Mouse (Mus musculus): ENCODE data around the gene Celsr3.

Celsr3 gene

DNA sequence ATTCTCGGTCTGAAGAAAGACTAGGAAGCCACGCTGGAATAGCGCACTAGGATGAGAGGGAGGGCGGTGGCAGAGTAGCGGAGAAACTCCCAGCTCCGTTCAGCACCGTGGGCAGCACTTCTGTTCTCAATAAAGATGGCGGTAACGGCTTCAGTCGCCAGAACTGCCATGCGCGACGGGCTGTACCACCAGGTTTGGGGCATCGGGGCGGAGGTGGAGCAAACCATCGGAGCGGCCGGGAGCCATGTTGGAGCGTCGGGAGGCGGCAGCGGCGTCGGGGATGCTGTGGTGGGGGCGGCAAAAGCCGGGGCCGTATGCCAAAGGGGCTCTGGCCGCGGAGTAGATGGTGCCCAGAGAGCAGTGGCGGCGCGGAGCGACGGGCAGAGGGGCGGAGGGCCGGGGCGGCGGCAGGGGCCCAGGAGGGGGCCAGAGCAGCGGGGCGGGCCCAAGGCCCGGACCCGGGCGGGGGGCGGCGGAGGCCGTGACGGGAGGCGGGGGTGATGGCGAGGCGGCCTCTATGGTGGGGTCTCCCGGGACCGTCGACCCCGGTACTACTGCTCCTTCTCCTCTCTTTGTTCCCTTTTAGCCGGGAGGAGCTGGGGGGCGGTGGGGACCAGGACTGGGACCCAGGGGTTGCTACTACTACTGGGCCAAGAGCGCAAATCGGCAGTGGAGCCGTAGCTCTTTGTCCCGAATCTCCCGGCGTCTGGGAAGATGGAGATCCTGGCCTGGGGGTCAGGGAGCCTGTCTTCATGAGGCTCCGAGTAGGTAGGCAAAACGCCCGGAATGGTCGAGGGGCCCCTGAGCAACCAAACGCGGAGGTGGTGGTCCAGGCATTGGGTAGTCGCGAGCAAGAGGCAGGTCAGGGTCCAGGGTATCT is at the start of gene Celsr3:
Gene Celsr3 (plus strand): TSS at position 501 of the 880 bp plus-strand sequence.
- DNase-seq (ENCODE audit: inconsistent age in 2 of 2, low spot score in 1 of 2) = peak; percentile 59 to 79

DNA sequence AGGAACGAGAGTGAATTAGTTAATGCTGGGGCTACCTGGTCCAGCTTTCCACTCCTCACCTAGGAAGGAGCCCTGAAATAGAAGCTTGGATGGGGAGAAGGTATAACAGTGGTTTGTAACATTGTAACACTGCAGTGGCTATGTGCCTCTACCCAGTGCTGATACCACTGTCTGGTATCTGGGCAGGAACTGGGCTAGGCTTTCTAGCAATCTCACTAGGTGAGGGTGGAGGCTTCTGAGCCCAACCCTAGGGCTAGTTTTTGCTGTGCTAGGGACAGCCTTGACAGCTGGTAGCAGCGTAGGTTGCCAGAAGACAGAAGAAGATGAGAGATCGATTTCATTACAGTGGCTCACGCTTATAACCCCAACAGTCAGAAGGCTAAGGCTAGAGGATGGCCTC is 49.5 kb upstream of the Celsr3 start:
- DNase-seq (ENCODE audit: inconsistent age in 2 of 2, low spot score in 1 of 2) = no peak

DNA sequence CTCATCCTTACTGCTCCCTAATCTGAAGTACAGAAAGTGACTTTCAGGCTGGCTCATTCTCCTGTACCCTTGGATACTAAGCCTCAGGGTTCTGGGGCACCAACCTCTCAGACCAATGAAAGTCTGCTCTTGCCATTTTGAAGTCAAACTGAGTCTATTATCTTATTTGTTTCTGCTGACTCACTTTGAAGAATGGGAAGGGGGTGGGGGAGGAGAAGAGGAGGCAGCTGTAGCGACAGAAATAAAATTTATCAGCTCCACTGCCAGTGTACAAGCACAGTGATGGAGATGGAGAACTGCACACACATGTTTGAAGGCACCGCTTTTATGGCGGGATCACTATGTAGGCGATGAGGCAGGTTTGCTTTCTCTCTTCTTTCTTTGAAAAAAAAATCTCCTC is 48.8 kb upstream of the Celsr3 start:
- DNase-seq (ENCODE audit: inconsistent age in 2 of 2, low spot score in 1 of 2) = no peak

DNA sequence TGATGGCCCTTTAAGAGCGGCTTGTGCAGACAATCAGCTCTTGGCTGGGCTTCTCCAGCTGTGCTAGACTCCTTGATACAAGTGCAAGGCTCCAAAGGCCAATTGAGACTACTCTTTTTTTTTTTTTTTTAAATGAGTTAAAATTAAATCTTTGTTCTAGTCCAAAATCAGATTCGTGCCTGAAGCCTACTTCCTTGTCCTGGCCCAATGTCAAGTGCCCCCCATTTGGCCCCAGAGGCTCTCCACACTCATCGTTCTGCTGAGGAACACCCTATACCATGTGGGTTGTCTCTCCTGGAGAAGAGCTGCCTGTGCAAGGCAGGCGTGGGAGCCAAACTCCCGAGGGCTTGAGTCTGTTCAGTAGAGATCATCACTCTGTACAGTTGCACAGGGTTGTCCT is 45.2 kb upstream of the Celsr3 start:
- no peak for DNase-seq (ENCODE audit: inconsistent age in 2 of 2, low spot score in 1 of 2)

DNA sequence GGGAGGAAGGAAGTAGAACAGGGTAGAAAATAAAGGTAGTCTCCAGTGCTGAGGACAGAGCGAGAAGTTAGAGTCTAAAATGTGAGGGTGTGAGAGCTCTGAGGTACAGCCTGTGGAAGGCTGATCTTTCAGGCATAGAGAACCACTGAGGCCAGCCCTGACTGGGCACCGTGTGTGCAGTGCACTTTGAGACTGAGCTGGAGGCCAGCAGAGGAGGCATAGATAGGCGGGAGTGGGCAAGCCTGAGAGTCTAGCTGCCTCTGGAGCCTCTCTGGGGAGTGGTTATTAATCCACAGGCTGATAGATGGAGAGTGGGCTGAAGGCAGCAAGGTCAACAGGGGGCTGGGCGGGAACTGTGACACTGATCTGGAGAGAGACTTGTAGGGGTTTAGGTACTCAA is 44.2 kb upstream of the Celsr3 start:
- DNase-seq (ENCODE audit: inconsistent age in 2 of 2, low spot score in 1 of 2) = peak in 1 of 2 experiments; percentile 23

DNA sequence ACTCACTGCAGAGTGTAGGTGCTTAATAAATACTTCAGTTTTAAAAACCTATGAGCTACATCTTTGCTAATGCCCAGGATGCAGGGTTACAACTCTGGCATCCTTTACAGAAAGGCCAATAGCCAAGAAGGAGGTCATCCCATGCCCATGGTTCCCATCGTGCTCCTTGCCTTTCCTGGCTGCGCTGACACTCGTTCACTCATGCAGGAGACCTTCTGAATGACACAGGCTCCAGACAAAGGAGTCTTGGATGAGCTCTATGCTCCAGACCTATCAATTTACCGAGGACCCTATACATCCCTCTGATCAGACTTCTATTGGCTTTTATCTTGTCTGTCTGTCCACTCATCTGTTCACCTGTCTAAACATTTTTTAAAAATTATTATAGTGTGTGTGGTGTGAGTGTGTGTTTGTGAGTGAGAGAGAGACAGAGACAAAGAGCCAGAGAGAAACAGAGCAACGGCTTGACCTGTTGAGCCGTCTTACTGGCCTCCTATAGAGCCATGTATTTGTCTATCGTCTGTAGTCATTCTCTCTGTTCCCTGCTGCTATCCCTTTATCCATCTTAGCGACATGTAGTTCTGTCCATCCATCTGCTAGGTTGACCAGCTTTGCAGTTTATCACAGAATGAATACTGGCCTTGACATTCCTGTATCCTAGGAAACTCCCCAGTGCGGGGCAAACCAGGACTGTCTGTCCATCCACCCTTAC is 43.1 kb upstream of the Celsr3 start:
- DNase-seq (ENCODE audit: inconsistent age in 2 of 2, low spot score in 1 of 2) = no peak

DNA sequence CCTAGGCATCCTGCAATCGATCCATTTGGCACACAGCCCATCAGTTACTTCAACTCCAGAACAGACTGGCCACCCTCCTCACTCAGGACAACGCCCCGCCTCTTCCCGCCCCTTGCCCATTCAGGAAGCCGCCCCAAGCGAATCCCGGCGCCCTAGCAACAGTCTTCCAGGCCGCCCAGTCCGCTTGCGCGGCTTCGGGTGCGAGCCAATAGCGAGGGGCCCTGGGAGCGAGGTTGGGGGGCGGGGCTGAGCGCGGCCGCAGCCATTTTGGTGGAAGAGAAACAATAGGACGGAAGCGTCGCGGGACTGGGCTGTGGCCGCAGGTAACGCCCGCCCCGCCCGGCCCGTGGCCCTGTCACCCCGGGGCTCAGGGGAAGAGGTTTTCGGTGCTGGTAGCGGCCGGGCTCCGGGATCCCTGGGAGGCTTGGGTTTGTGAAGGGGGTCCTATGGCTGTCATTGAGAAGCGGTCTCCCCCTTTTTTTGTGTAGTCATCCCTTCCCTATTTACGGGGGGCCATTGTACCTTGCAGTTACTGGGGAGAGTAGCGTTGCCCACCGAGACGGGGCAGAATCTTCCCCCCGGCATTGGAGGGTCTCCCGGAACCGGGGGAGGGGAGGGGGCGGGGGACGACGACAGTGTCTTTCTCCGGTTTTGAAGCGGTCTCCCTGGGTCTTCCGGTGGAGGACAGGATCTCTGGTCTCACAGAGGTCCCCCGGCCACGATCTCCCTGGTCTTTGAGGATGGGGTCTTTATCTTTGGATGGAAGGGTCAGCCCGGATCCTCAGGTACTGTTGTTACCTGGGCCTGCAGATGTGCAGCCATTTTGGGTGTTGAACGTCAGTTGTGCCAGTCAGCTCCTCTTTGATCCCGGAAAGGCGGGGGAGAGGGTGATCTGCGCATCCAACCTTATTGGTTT is 42.3 kb upstream of the Celsr3 start, which contains the start of gene Ip6k2:
Gene Ip6k2 (plus strand): TSS at position 249 of the 916 bp plus-strand sequence.
- DNase-seq (ENCODE audit: inconsistent age in 2 of 2, low spot score in 1 of 2) = peak; percentile 99

DNA sequence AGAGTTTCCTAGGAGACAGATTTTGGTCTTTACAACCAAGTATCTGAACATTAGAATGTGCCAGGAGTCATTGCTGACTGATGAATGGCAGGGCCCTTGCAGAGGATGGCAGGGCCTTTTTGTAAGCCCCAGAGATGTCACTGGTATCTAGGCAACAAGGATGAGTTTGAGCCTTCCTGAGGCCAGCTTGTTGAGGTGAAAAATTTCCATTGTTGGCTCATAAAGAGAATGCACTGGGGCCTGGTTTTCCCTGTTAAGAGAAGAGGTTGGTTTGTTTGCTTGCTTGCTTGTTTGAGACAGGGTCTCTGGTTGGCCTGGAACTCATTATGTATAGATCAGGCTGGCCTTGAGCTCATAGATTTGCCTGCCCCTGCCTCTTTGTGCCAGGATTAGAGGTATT is 40.7 kb upstream of the Celsr3 start:
- DNase-seq (ENCODE audit: inconsistent age in 2 of 2, low spot score in 1 of 2) = peak in 1 of 2 experiments; percentile 71

DNA sequence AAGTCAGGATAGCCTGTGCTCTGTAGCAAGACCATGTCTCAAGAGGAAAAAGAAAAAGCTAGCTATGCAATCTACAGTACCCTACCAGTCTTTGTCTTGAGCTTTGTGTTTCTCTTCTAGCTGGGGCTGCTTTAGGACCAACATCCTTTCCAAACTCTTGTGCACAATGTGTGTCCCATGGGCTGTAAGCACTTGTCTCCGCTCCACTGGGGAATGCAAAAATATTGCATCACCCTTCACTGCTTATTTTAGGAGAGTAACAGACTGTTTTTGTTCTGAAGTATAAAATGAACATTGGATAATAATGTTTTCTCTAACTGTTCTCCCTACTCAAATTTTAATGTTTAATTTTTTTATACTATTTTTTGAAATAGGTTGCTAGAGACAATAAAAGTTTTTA is 39.6 kb upstream of the Celsr3 start:
- DNase-seq (ENCODE audit: inconsistent age in 2 of 2, low spot score in 1 of 2) = peak in 1 of 2 experiments; percentile 31

DNA sequence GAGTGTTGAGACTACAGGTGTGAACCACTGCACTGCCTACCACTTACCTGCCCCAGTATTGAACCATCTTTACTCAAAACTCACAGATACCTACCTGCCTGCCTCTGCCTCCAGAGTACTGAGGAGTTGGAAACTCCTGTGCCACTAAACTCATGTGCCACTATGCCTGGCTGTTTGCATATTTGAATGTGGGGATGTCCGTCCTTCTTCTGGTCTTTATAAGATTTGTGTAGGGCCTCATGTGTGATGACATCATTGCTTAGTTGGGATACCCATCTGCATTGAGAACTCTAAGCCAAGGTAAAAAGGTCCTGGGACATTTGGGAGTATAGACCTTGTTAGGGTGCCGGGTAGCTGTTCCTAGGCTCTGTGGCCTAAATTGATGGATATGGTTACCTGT is 39.0 kb upstream of the Celsr3 start:
- DNase-seq (ENCODE audit: inconsistent age in 2 of 2, low spot score in 1 of 2) = peak in 1 of 2 experiments; percentile 24

DNA sequence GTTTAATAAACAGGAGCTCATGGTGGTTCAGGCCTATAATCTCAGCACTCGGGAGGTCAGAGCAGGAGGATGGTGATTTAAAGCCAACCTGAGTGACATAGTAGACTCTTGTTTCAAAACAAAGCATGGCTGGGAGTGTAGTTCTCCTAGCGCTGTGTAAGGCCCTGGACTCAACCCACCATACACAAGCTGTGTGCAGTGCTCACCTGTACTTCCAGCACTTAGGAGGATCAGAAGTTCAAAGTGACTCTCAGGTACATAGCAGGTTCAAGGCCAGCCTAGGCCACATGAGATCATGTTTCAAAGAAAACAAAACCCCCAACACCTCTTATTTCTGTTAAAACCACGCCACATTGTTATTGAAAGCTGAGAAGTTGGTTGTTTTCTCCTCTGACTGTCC is 37.4 kb upstream of the Celsr3 start:
- peak in 1 of 2 experiments; percentile 25 for DNase-seq (ENCODE audit: inconsistent age in 2 of 2, low spot score in 1 of 2)

DNA sequence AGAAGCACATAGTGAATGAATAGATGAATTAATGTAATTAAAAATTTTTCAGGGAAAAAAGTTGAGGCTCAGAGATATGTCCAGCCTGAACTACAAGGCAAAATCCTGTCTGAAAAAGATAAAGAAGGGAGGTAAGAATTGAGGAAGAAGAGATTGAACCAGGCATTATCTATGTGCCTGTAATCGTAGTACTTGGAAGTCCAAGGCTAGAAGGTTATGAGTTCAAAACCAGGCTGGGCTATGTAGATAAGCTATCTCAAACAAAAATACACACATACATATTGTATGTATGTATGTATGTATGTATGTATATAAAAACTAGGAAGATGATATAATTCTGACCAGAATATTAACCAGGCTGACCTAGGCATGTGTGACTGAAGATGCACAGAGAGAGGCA is 33.8 kb upstream of the Celsr3 start:
- DNase-seq (ENCODE audit: inconsistent age in 2 of 2, low spot score in 1 of 2) = no peak

DNA sequence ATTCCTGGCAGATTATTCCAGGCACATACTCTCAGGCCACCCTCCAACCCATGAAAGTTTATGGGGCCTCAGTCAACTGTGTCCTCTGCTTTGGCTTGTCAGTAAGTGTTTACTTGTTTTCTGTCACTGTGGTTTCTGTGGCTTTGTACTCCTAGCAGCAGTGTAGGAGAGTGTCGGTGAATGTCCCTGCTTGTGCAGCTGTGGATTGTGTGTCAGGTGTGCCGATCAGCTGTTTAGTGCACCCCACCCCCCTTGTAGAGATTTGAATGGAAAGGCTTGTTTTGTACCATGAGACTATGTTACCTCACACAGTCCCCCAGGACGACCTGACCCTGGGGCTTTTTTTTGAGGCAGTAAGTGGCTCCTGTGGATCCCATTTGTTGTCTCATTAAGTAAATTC is 33.4 kb upstream of the Celsr3 start:
- DNase-seq (ENCODE audit: inconsistent age in 2 of 2, low spot score in 1 of 2) = no peak

DNA sequence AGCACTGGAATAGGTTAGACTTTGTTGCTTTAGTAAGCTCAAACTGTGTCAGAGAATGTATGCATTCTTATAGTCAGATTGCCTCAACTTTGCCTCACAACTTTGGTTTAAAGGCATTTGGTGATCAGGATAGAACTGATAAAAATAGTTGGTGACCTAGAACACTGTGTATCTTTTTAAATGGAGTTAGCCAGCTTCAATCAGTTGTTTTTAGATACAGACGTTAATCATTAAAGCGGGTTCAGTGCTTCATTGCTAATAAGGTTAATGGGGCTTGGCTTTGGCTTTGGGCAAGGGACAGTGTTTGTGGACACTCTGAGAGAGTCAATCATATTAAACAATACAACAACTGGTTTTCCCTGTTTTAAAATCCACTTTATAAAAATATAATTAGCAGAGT is 30.8 kb upstream of the Celsr3 start:
- DNase-seq (ENCODE audit: inconsistent age in 2 of 2, low spot score in 1 of 2) = no peak

DNA sequence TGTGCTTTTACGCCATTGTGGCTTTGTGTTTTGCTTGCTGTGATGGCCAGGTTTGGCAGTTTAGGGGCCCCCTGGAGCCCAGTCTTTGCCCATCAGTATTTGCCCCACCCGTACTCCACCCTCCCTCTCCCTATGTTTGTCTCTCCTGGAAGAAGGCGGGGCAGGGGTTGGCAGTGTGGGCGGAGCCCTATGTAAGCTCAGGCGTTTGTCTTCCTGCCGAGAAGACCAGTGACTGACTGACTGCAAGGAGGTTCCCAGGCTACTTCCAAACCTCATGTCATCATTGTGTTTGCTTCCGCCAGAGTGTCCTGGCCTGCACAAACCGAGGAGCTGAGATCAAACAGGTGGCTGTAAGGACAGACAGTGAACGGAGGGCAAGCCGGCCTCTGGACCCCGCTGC is 30.4 kb upstream of the Celsr3 start:
- peak; percentile 73 to 87 for DNase-seq (ENCODE audit: inconsistent age in 2 of 2, low spot score in 1 of 2)

DNA sequence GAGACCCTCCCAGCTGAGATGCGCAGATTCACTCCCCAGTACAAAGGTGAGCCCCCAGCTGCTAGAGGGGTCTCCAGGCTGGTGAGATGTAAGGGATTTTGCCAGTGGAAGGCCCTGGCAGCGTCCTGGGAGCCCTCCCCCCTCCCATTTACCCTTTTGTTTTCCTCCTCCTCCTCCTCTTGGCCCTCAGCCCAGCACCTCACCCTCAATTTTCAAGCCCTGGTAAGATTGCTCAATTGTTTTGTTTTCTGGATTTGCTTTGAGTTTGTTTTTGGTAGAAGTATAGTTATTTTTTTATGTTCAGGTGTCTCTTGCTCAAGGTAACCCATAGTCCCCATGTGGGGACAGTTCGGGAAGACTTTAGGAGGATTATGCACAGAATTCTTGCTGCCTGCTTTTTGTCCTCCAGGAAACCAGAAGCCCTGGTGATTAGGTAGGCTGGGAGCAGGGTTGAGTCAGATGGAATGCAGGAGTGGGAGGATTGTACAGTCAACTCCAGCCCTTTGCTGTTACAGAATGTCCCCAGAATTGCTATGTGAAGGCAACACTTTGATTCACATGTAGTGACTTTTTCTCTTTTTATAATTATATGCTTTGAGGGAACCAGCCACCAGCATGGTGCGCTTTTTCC is 29.7 kb upstream of the Celsr3 start:
- DNase-seq (ENCODE audit: inconsistent age in 2 of 2, low spot score in 1 of 2) = peak; percentile 64 to 82

DNA sequence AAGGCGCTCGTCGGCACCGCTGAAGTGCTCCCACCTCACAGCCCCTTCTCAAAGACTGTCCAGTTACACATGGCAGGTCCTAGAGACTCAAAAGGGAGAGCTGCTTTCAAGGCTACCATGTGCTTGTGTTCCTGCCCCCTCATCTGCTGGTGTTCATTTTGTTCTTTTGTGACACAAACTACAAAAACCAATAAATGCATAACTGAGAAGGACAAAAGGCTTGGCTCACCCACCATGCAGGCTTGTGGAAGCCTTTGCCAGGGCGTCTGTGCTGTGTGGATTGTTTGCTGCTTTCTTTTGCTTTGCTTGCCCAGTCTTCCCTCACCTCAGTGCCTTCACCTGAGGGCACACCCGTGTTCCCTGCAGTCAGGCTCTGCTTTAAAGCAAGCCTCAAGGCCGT is 28.6 kb upstream of the Celsr3 start:
- DNase-seq (ENCODE audit: inconsistent age in 2 of 2, low spot score in 1 of 2) = no peak

DNA sequence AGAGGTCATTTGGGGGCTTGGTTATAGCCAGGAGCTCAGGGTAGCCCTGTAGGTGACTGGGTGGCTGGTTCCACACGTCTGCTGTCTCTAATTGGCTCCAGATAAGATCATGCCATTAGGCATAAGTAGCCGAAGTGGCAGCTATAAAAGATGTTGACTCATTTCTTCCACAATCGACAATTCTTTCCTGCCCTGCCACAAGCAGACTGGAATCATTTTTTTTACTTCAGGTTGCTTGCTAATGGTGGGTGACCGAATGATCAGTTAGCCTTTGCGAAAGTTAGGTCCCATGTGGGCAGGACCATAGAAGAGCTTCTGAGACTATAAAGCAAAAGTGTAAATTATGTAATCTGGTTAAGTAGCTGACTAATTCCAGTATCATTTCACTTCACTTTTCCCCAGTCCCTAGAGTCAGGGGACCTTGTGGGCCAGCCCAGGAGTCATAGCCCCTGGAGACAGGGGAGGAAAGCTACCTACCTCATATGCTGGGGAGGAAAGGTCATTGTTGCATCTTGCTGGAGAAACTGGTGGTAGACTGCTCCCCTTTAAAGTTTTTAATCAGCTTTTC is 27.5 kb upstream of the Celsr3 start:
- peak in 1 of 2 experiments; percentile 39 for DNase-seq (ENCODE audit: inconsistent age in 2 of 2, low spot score in 1 of 2)

DNA sequence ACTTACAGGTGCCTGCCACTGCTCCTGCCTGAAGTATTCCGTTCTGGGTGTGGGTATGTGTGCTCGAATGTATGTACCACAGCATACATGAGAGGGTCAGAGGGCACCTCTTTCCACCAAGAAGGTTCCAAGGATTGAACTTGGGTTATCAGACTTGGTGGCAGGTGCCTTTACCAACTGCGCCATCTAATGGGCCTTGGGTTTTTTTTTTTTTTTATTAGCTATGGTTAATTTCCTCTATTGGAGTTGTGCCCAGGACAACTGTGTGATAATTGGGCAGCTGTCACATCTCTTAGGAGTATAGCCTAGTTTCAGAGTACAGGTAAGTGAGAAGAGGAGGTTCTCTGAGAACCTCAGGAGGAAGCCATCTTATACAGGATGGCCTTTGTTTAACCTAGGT is 26.6 kb upstream of the Celsr3 start:
- peak in 1 of 2 experiments; percentile 34 for DNase-seq (ENCODE audit: inconsistent age in 2 of 2, low spot score in 1 of 2)

DNA sequence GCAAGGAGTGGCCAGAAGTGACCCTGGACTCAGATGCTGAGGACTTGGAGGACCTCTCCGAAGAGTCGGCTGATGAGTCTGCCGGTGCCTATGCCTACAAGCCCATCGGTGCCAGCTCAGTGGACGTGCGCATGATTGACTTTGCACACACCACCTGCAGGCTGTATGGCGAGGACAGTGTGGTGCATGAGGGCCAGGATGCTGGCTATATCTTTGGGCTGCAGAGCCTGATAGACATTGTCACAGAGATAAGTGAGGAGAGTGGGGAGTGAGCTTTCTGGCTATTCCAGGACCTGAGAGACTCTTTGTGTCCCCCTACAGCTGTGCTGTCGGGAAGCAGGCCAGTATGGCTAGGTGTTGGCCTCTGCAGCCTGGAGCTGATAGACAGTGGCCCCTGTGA is 20.4 kb upstream of the Celsr3 start:
- no peak for DNase-seq (ENCODE audit: inconsistent age in 2 of 2, low spot score in 1 of 2)
